Mouse (Mus musculus) cortical plate, adult 2 months (tissue): ENCODE results near the gene Ttll4. TPM values are rescaled to one million over a fixed set of nuclear protein-coding genes. Genes with fewer than 3 reads are reported as not detected.

Source experiments
- H3K27ac ChIP-seq: fragments of 200-500 bp; 2 replicates; pipeline ENCODE4 v1.5.1; 2012; ENCODE audit warnings: low read length, control low read depth, inconsistent platforms; ENCODE audit not compliant: insufficient read depth
- H3K4me1 ChIP-seq: fragments of 200-500 bp; 2 replicates; pipeline ENCODE4 v1.6.1; 2011; ENCODE audit warnings: low read length; ENCODE audit not compliant: control insufficient read depth, insufficient read depth
- H3K4me3 ChIP-seq: fragments of 200-500 bp; 2 replicates; pipeline ENCODE4 v1.5.1; 2011; ENCODE audit warnings: mild to moderate bottlenecking, low read length, control low read depth; ENCODE audit not compliant: insufficient read depth
- CTCF ChIP-seq: fragments of 200-500 bp; IDR thresholded peaks from 2 replicates; pipeline ENCODE4 v1.5.1; 2011; ENCODE audit warnings: mild to moderate bottlenecking, control low read depth, low read length; ENCODE audit not compliant: insufficient read depth; ENCODE audit errors: extremely low read depth
- POLR2A ChIP-seq: fragments of 200-500 bp; IDR thresholded peaks from 2 replicates; pipeline ENCODE4 v1.6.1; 2011; ENCODE audit warnings: mild to moderate bottlenecking, low read length, control low read depth; ENCODE audit not compliant: insufficient read depth; ENCODE audit errors: extremely low read depth
- polyA plus RNA-seq: library from polyadenylated mRNA; depleted of rRNA; stranded (reverse); fragments of >200 nt; gene quantifications from 2 replicates; pipeline ENCODE4 v1.2.3, GENCODE M21; 2012

The Ttll4 gene
- polyA plus RNA-seq, 1 experiment, result 17.7 TPM

DNA sequence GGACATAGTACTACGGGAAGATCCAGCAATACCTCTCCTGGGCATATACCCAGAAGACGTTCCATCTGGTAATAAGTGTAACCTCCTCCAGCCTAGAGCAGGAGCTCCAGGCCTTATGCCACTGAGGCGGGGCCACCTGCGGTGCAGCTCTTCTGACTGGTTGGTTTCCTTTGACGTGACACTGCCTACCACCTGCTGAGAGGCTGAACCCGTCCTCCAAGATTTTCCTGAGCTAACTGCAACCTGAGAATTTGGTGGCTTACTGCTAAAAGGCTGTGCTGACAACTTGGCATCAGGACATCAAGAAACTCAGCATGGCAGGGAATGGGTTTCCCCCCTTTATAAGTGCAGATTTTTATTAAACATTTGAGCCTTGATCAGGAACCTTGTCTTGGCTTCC is 48.0 kb downstream of the Ttll4 start:
- Histone ChIP-seq H3K4me3 (no peak overlapping the region), H3K27ac (no peak overlapping the region), H3K4me1 (no peaks in the 10 kb centered on the region)
- TF ChIP-seq CTCF (no peak), POLR2A (no peak)

DNA sequence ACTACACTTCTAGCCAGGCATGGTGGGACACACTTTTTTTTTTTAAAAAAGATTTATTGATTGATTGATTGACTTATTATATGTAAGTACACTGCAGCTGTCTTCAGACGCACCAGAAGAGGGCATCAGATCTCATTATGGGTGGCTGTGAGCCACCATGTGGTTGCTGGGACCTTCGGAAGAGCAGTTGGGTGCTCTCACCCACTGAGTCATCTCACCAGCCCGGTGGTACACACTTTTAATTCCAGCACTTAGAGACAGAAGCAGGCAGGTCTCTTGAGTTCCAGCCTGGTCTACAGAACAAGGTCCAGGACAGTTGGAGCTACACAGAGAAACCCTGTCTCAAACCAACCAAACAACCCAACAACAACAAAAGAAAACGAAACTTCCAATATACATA is 50.5 kb downstream of the Ttll4 start:
- TF ChIP-seq POLR2A (no peak), CTCF (no peak)
- Histone ChIP-seq H3K4me3 (no peak overlapping the region), H3K27ac (no peak overlapping the region), H3K4me1 (no peaks in the 10 kb centered on the region)

DNA sequence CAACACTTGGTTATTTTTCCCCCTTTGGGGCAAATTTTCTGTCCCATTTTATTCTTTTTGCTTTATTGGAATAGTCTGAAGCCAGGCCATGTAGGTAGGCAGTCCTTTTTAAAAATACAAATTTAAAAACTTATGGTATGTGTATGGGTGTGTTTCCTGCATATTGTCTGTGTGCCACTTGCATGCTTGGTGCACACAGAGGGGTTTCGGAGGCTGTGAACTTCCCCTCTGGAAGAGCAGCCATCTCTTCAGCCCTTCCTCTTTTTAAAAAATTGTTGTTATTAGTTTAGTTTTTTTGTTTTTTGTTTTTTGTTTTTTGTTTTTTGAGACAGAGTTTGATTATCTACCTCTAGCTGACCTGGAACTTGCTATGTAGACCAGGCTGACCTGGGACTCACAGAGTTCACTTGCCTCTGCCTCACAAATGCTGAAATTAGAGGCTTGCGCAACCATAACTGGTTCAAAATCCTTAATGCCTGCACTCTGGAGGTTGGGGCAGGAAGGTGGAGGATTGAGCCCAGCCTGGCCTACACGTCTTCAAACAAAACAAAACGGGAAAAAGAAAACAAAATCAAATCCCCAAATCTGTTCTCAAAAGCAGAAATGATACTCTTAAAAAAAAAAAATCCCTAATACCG is 51.0 kb downstream of the Ttll4 start:
- no peaks in the 10 kb centered on the region for H3K4me1 ChIP-seq
- TF ChIP-seq CTCF, result no peak
- TF ChIP-seq POLR2A, result no peak
- H3K27ac ChIP-seq, result no peak overlapping the region
- H3K4me3 ChIP-seq, result peak overlapping the region; percentile 11; the same call in 1 of the 2 replicates

DNA sequence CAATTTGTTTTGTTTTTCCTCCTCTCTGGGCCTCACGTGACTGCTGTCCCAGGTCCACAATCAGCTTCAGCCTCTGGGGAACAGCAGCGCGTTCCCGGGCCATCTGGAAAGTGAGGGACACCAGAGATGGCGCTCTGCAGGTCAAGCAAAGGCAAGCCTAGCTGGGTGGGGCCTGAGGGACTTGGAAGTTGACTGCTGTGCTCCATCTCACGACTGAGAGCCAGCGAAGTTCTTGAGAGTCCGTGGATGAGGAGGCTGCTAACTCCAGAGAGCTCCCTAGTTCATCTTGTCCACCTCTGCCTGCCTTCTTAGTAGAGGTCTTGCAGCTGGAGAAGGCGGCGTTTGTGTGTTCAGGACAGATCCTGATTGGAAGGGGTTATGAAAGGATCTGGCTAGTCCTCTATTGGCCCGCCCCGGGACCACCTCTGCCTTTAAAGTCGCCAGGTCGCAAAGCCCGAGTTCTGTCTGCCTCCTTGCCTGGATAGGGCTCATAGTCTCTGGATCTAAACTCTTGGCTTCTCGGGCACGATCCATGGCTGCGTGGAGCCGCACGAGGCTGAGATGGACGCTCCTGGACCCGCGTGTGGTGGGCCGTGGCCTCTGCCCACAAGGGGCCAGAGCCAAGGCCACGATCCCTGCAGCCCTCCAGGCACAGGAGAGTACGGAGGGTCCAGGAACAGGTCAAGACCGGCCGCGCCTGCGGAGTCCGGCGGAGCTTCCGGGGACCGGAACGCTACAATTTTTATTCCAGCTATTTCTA is 51.7 kb downstream of the Ttll4 start, which contains the start of gene Cyp27a1:
Gene Cyp27a1 (plus strand): TSS at position 476 of the 760 bp plus-strand sequence.
- 0 out of 2 replicates have a peak within 1 kb of the TSS, but pooled peaks have one; percentile 4 for H3K27ac ChIP-seq
- H3K4me3 ChIP-seq, result peak within 1 kb of the TSS; percentile 11
- H3K4me1 ChIP-seq, result no peaks in the 10 kb centered on the region
- TF ChIP-seq POLR2A (no peak), CTCF (no peak)

DNA sequence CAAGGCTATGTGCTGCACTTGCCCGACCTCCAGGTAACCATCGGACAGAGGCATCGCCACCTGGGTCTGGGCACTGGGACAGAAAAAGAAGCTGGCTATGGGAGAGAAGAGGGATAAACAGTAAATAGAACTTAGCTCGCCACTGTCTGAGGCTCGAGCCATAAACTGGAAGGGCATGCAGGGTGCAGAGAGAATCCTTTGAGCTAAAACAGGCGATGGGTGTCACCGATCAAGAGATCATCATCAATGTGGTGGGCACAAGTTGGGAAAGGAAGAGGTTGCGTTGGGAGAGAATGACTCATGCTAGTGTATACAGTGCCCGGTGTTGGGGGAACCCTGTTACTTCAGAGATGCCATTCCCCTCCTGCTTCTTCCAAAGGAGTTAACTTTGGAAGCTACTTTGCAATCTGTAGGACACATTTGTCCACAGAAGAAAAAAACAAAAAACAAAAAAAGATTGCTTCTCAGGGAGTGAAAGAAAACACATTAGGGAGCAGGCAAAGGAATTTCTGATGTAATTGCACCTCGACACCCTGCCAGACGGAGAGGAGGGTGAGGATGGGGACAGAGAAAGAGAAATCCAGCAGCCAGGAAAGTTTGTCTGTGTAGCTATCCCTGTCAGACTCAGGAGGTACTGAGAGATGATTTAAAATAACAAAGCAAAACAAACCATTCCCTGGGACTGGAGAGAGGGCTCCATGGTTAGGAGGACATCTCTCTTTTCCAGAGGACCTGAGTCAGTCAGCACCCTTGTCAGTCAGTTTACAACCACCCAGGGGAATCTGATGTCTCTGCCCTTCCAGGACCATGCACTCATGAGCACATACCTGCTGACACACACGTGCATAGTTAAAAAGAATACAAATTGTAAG is 52.5 kb downstream of the Ttll4 start:
- Histone ChIP-seq H3K4me3 (peak overlapping the region; percentile 11; the same call in 1 of the 2 replicates), H3K4me1 (no peaks in the 10 kb centered on the region), H3K27ac (no peak overlapping the region)
- TF ChIP-seq CTCF, result no peak
- no peak for TF ChIP-seq POLR2A

DNA sequence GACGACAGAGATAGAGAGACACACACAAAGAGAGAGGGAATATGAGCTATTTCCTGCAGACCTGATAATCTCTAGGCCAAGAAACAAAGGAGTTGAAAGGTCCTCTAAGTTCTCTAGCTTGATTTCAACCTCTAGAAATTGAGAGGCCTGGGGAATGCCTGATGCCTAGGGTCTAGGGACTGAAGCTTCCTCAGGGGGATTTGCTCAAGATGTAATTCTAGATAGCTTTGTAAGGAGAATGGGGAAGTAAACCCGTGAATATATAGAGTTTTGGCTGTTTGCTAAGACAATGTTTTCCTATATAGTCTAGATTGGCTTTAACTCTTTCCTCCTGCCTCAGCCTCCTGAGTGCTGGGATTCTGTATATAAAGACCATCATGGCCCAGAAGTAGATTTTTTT is 53.4 kb downstream of the Ttll4 start:
- Histone ChIP-seq H3K4me1 (no peaks in the 10 kb centered on the region), H3K27ac (no peak overlapping the region), H3K4me3 (no peak overlapping the region)
- no peak for TF ChIP-seq CTCF
- TF ChIP-seq POLR2A, result no peak

DNA sequence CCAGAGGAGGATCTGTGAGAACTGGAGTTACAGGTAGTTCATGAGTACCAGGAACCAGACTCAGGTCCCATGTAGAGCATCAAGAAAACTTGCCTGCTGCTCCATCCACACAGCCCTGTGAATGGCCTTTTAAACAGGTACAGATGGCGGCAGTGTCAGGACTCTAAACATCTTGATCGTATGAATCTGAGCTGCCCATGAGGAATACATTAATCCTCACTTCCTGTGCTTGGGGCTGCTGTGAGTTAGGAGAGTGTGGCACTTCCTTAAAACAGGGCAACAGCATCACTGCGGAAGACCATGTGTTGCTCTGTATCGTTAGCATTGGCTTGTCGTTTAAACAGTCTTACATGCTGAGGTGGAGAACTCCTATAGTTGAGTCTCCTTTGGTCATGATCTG is 53.9 kb downstream of the Ttll4 start:
- H3K27ac ChIP-seq, result no peak overlapping the region

DNA sequence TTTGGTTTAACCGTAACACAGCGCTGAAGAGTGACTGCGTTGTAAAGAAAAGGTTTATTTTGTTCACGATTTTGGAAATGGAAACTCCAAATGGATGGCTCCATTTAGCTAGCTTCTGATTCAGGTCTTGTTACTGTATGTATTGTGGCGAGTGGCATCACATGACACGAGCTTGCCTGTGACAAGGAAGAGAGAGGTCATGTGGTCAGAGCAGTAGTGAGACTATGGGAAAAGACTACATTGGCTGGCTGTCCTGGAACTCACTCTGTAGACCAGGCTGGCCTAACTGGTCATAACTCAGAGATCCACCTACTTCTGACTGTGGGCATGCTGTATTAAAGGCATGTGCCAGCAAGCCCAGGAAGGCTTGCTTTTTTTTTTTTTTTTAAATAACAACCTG is 54.3 kb downstream of the Ttll4 start:
- Histone ChIP-seq H3K4me3 (no peak overlapping the region), H3K4me1 (no peaks in the 10 kb centered on the region), H3K27ac (no peak overlapping the region)
- no peak for TF ChIP-seq POLR2A
- TF ChIP-seq CTCF, result no peak

More for the DNA sequence above, 53.9 kb downstream of the Ttll4 start:
- H3K4me3 ChIP-seq, result no peak overlapping the region
- no peaks in the 10 kb centered on the region for H3K4me1 ChIP-seq
- TF ChIP-seq POLR2A (no peak), CTCF (no peak)

DNA sequence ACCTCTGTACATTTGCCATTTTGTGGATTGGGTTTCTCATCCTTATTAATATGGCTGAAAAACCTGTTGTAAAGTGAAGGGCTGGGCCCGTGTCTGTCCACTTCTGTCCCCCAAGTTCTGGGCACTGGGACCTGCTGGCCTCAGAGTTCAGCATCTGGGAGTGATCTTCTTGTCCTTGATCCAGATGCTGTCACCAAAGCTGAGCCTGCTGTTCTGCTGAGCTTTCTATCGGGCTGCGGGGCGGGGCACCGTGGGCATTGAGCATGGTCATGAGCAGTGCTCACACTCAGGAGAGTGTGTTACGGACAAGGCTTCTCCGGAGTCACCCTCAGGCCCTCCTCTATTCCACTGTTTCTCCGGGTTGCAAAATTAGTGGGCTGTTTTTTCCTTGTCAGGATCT is 56.6 kb downstream of the Ttll4 start:
- Histone ChIP-seq H3K4me1 (no peaks in the 10 kb centered on the region), H3K27ac (no peak overlapping the region), H3K4me3 (no peak overlapping the region)
- no peak for TF ChIP-seq CTCF
- TF ChIP-seq POLR2A, result no peak
